Mouse (Mus musculus) urinary bladder, adult 18-20 months (tissue): Measurements from ENCODE around the gene Dync1i1.
A peak's percentile ranks its signal among the peaks of the same experiment; 100 is the strongest.

Experiments used
- DNase-seq, 2 experiments: peaks; one replicate each; pipeline ENCODE4 v3.0.0; 2022; ENCODE audit warnings: low spot score in 2 of 2, mixed read lengths in 2 of 2

The Dync1i1 gene

DNA sequence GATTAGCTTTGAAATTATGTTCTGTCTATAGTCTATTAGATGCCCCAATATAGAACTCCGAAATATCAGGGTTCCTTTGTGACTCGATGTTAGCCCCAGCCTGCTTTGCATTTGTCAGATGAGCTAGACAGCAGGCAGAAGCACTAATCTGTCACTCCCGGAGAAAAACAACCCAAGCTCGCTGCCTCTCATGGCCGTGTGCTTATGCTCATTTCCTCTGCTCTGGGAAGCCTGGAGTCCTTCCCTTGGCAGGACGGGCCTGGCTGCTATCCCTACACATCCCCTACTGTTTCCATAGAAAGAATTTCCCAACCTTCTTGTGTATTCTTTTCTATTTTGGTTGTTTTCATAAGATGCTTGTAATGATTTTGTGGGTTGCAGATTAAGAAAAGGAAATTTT lies 130.1 kb downstream of the Dync1i1 start:
- DNase-seq: no peak

DNA sequence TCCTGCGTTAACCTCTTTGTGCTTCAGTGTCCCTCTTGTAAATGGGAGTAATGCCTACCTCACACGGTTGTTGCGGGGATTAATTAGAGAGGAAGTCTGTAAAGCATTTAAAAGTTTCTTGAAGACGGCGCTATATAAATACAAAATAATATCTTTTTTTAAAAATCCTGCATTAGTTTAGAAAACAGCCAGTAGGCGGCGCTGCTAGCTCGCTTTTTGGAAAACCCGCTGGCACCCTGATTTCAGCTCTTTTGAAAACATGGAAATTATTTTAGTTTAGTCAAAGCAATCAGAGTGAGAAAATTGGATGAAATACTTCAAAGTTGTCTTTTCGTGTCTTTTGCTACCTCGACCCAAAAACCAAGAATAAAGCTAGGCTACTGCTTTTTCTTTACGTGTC lies 132.9 kb downstream of the Dync1i1 start:
- DNase-seq: peak in 1 of 2 experiments; percentile 7

DNA sequence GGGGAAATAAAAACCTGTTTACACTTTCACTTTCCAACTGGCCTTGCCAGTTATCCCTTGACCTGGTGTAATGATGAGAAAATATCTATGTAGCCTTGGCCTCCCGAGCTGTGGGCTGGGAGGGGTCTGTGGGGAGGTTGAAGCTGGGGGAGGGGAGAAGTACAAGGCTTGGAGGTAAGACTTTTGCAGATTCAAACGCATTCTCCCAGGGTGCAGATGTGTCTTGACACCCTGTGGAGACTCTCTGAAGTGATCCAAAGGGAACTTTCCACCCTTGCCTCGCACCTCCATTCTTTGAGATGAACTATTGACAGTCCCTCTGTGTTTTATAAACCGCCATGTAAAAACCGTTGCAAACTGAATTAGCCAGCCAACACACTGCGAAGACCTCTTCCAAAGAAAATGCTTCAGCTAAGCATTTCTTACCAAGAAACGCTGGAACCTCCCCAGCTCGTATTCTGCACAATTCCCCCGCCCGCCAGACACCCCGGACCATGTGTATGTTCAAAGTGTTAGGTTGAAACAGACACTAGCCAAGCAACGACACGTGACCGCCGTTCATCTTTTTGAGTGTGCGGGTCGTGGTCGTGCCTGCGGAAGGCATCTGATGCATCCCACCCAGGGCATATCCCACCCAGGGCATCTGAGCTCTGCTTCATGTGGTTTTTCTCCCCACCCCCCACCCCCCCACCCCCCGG lies 133.6 kb downstream of the Dync1i1 start:
- no peak for DNase-seq

DNA sequence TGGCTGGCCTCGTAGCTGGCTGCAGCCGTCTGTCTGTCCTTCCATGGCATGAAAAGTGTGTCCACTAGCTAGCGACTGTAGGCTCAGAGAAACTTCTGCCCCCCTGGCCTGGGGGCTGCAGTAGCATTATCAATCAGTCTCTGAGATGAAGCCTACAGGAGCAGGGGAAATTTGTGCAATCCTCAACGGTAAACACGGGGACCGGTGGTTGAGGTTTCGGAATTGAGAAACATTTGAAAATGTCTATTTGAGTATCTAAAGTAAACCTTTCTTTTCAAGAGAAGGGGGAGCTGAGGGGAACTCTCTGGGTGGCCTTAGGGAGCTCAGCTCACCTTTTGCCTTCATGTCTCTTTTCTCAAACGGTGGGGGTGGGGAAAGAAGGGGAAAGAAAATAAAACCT lies 134.2 kb downstream of the Dync1i1 start:
- DNase-seq: no peak

DNA sequence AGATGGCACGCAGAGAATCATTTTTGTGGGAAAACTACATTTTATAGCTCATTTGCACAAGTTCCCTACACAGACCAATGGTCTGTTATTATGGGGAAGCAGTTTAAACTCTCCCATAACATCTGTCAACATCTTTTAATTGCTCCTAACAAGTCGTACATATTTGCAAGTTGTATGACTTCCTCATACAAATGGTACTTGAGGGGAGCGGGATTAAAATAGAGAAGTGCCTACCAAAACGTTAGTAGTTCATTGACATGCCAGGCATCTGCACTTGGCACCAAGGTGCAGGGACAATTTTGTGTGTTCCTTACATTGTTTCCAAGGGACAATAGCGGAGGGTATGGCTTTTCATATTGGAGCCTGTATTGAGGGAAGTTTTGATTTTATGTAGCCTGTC lies 140.7 kb downstream of the Dync1i1 start:
- no peak for DNase-seq

DNA sequence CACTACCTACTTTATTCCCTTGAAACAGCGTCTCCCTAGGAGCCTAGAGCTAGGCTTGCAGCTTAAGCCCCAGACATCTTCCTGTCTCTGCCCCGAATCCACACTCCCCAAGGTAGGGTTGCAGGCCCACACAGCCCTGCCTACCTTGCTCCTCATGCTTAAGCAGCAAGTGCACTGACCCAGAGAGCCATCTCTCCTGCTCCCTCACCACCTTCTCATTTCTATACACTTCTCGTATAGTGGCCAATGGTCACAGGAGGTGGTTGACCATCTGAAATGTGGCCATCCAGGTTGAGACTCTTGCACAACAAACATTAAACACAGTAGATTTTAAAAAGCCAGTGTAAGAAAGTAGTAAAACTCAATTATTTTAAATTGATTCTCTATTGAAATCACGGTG lies 141.8 kb downstream of the Dync1i1 start:
- no peak for DNase-seq

DNA sequence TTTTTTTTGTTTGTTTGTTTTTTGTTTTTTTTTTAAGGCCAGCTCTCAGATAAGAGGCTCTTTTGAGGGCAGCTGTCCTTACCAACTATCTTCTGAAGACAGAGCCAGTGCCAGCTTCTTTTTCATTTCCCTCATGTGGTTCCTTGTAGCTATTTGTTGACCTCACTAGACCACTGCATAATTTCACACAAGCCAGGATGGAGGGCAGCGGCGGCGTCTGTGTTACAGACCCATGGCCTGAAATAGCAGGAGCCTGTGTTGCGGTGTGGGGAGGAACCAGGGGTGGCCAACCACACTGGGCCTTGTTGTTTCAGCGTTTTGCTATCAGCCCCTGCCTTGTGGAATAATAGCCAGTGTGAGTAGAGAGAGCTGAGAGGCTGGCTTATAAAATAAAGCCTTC lies 145.6 kb downstream of the Dync1i1 start:
- DNase-seq: no peak

DNA sequence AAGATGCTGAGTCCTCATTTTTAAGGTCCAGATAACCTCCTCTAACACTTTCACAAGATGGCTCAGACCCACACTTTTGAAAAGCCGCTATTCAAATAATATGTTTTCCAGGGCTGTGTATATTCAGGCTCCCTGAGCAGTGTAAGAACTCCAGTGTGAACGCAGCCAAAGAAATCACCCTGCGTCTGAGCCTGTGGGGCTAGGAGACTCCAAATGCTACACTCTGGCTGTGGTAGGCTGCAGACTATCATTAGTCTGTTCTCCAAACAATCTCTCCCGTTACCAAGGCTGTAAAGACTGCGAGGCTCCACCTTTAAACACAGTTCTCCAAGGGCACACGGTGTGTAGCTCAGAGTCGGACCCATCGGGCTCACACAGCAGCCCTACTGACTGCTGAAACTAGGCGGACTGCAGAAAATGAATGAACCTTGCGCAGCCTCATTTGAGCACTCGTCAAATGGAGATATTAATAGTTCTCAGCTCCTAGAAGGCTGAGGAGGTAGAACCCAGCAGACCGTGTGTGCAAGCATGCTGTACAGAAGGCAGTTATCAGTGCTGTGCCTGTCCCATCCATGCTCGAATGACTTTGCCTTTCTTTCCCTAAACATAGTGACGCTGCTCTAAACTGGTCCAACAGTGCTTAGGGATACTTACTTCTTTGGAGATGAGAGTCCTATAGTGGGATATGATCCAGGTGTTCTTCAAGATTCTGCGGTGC lies 146.3 kb downstream of the Dync1i1 start:
- DNase-seq: no peak

DNA sequence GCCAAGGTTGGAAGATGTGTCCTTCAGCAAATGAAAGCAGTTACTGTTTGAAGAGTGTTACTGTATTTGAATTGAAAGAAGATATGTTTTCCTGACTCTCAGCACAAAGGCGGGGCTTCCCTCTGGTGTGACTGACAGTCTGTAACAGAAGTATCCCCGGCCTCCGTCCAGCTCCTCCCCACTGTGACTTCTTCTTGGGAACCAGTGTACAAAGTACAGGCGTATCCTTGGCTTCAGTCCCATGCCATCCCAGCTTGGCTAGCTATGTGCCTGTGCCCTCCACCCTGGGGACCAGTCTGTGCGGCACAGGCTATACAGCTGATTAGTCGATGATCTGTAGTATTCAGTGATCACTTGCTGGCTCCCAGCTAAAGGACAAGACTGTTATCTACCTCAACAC lies 163.9 kb downstream of the Dync1i1 start:
- DNase-seq: no peak

DNA sequence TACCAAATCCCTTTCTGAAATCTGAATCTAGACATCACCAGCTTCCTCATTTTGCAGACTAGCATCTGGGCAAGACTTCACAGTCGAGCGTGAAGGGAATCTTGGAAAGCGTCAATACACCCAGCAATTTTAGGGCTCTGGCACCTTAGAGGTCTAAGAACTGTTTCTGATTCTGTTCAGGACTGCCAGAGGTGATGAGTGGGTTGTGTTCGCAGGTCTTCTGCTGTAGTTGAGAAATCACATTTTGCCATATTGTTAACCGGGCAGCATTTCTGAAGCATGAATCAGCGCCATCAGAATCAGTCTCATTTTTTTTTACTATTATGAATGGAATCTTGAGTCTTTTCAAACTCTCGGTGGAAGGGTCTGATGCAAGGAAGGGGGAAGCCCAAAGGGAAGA lies 185.9 kb downstream of the Dync1i1 start:
- DNase-seq: no peak

DNA sequence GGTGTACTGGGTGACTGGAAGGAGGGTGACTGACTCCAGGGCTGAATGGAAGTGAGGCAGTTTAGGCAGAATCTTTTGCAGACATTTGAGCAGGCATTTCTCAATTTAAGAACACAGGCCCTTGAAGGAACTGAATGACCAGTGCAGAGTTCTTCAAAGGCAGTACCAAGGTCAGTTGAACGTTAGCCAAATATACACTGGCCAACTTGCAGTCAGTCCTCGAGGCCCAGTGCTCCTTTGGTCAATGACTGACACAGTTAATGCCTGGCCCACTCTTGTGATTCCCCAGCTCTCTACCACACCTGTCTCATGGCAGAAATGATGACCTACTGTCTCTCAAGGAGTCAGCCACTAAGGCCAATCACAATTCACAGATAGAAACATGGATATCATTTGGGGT lies 189.6 kb downstream of the Dync1i1 start:
- no peak for DNase-seq

DNA sequence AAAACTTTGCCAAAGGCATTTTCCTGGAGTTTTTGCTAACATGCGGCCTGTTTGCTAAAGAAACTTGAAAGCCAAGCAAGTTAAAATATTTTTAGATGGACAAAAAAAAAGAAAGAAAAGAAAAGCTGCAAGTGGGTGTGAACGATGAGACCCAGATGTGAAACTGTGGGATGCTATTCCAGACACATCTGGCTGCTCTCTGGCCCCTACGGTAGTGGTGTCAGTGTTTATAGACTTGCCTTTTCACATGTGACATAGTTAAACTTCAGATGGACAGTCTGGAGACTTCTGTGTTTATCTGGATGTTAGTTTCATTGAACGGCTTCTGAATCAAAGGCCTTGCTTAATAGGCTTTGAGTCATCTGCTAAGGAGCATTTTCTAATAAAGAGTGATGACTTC lies 195.2 kb downstream of the Dync1i1 start:
- no peak for DNase-seq

DNA sequence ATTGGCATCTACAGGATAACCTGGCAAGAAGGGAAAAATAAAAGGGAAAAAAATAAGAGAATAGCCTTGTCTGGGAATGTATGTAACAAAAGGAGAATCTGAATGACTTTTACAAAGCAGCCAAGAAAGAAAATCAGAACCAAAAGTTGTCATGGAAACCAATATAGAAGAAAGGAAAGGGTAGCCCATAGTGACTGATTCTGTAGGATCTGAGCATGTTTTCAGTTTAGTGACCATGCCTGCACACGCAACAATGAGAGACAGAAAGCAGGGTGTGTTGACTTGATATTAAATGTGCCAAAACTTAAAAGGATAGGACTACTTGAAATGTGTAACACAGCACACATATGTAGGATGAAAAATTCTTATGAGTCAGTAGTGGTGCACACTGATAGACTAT lies 197.2 kb downstream of the Dync1i1 start:
- DNase-seq: no peak

DNA sequence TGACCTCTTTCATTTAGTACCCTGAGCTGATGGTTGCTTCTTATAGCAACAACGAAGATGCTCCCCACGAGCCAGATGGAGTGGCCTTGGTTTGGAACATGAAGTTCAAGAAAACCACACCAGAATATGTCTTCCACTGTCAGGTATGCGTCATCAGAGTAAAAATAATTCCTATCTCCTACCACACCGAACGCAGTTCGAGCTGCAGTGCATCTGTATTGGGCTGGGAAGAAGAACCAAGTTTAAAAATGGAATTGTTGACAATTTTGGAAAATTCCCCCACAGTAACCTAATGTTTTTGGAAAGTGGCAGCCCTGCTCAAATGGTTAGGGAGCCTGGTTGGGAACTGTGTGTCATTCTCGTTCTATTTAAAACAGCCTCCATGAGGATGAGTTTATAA lies 197.7 kb downstream of the Dync1i1 start:
- no peak for DNase-seq

DNA sequence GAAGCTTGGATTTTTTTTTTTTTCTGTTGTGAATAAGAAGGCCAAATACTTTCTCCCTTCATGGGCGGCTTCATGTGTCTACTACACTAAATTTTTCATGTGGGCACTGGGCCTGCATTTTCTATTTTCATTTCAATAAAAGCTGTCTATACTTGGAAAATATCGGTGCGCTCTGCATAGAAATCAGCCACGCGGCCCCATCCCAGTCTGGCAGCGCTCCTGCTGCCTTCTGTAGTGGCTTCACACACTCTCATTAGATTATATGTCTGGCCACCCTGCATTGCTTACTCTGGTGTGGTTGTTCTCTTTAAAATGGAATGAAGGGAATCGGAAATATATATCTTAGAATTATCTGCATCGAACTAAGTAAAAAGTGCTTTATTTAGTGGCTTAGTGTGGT lies 204.7 kb downstream of the Dync1i1 start:
- DNase-seq: no peak

DNA sequence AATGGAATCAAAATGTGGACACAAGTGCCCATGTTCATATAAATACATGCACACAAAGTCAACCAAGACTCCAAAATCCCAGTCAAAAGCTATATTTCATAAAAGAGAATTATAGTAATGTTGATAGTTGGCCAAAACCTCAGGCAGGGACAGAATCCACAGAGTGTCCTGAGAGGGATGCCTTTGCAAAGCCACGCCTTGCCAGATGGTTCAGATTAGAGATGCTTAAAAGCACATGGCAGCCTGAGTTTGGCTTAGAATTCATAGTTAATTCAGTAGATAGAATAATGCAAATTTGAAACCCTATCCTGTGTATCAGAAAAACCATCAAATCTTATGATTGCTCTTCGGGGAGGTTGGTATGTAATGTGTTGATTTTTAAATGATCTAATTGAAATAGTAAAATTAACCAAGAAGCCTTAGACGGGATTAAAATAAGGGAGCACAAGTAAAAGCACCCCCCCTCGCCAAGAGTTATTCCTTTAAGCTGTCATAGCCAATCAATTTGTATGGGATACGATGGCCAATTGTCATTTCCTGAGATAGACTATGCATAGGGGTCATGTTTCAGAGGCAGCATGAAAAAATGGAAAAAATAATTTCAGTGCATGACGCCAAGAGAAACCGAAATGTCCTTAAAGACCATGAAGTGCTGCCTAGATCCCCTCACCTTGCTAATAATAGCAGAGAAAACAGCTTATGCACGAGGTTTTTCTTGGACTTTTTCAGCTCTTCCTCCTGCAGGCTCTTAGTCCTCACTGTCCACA lies 210.3 kb downstream of the Dync1i1 start:
- no peak for DNase-seq

DNA sequence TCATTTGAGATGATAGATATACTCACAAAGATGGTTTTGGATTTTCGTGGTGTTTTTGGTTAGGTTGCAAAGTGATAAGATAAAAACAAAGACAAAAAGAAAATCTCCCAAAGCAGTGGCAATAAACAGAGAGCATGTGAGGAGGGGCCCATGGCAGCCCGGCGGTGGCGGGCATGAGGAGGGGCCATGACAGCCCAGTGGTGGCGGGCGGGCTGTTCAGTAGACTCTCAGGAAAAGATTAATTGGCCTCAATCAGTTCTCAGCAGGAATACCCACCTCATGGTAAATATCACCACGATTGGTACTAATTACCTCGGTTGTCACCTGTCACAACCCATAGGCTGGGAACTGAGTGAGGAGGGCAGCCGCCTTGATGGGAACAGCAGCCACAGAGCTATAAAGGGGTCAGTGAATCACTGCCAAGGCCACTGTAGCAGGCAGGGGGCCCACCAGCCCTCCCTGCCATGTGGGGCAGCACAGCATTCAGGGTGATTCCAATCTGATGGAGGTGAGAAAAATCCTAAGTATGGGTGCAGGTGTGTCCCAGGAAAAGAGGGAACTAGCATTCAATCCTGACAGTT lies 224.5 kb downstream of the Dync1i1 start:
- DNase-seq: no peak

DNA sequence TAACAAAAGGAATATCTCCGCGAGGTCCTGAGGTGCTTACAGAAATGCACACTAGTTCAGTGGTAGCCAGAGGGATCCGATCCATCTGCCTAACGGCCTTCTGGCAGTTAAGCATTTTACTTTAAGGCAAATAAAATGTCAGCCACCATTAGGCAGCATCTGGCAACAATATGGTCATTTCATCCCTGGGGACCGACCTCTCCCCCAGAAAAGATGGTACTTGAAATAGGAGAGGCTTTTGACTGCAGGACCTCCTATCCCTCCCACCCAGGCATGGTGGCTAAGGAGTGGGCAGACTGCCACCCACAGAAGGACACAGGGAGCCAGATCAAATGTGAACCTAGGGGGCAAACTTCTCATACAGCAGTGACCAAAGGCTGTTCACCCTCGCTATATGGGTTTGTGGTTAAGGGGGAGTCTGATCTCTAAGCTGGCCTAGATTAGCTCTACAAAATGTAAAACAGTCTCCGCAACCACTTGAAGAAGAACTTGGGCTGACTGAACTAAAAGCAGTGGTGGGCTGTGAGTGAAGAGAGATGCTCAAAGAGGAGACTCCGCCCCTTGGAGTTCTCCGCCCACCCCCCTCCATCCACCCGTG lies 231.0 kb downstream of the Dync1i1 start:
- DNase-seq: no peak

DNA sequence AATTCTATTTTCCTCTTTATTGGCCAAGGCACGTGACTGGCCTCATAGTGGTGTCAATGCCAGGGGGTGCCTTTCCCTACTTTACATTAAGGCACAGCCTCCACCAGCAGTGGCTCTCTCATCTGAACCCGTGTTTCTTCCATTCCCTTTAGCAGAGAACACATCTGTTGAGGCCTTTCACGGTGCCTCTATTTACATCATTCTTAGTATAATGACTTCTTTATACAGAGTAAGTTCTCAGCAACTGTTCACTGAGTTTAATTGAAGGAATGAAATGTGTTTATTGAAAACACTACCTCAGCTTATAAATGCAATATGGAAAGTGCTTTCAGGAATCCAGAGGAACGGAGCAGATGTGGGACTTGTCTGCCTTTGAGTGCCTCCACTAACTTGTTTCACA lies 235.3 kb downstream of the Dync1i1 start:
- no peak for DNase-seq

DNA sequence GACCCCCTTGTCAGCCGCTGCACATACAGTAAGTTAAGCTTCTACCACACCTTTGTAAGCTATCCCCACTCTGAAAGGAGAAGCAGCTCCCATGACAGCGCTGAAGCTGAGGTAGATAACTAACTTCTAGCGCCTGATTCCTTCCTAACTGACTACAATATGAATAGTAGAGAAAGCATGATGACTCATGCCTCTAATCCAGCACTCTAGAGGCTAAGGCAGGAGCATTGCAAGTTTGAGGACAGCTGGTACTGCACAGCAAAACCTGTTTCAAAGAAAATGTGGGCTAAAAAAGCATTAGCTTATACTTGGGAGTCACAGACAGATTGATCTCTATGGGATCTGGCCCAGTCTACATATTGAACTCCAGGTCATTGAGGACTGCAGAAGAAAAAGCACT lies 236.5 kb downstream of the Dync1i1 start:
- no peak for DNase-seq

DNA sequence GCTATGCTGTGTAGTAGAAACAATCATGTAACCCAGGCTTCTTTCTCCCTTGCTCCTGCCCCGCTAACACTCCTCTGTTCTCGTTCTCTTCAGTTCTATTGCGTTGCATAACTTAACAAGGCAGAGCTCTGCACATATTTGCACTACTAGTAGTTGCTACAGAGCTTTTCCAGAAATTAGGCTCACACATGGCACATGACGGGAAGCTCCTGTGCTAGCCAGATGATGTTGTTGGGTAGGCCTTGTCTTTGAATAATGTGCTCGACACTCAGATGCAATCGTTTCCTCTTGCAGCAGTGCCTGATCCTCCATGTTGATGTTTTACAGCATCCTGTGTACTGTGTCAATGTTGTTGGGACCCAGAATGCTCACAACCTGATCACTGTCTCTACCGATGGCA lies 240.9 kb downstream of the Dync1i1 start:
- no peak for DNase-seq

DNA sequence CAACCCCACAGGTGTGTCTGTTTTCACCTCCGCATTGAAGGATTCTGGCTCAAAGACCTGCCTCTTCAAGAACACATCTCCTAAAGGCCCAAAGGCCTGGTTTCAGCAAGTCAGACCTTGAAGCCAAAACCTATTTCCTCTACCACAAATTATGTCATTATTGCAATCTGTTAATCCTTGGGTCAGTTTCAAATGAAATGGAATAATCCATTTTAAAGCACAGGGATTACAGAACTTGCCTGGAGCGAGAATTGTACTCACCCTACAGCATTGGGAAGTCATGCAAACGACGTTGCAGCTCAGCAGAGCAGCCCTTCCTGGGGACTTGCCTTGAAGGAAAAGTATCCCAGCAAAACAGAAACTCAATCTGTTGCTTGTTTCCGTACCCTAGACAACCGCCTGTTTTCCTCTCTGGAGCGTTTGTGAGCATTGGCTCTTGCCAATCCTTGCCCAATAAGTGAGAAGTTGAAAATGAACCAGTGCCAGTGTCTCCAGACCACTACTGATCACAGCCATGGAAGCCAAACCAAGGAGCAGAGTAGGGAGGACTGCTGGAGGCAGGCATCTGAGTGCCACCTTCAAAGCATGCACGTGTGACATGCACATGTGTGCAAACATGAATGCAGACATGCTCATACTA lies 241.5 kb downstream of the Dync1i1 start:
- DNase-seq: no peak
